Mouse (Mus musculus) thymus, postnatal 4 days (tissue): Measurements from ENCODE around the gene Fezf1.

Experiments used
- DNase-seq: peaks from one replicate; pipeline ENCODE4 v3.0.0; 2021

Gene Fezf1

GRCm38 (mm10) chr6:23246790-23247511 is 1.2 kb downstream of the Fezf1 start:
- DNase-seq: no peak

- no peak for DNase-seq
These were observed 1.9 kb downstream of the Fezf1 start for GRCm38 (mm10) chr6:23246061-23246789.

DNA sequence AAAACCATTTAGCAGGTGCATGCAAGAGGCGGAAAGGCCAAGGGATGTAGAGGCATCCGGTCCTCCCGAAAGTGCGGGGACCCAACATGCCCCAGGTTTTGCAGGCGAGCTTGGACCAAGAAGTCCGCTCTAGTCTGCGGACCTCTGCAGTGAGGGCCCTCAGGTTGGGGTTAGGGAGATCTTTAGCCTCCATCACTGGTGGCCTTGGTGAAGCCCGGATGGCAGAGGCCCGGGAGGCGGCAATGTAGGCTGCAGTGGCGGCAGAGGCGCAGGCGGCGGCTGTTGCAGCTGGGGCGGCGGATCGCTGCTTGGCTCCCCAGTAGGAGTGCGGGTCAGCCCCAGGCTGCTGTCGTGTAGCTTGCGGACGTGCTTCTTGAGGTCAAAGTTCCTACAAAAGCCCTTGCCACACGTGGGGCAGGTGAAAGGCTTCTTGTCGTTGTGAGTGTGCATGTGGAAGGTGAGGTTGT is 2.6 kb downstream of the Fezf1 start:
- DNase-seq: no peak

GRCm38 (mm10) chr6:23245121-23245520 is 3.0 kb downstream of the Fezf1 start:
- DNase-seq: no peak

DNA sequence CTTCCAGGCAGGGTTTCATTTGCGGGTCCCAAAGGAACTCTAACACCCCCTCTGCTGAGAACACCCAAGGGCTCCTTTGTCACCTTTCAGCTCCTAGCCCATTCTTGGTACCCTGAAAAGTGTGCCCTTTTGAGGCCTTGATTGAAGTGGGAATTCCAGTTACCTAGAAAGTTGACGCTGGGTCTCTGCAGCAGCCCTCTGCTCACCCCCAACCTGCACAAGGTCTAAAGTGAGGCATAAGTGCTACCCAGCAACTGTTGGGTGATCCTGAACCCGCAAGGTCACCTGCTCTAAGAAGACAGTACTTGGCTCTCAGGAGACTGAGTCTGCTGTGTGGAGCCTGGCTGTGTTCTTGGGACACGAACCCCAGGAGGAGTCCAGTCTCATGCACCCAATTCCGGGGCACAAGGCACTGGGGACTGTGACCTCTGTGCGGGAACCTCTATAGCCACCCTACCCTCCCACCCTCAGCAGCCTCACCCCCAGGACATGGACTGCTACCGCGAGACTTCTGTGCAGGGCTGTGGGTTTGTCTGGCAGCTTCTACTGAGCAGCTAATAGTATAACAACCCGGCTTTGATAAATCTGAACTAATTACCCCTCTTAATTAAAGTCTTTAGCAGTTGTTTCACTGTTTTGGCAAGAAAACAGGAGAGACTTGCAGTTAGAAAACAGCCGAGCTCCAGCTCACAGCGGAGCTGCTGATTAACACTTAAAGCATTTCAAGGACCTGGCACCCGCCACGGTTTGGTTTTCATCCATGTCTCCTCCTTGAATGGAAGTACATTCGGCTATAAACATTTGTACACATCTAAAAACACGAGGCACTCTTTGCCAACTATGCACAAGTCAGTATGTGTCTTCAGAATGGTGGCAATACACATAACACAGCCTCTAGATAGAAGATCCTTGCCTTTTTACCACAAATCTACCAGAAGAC is 4.1 kb downstream of the Fezf1 start:
- DNase-seq: no peak

- DNase-seq: no peak
These were observed 36.7 kb downstream of the Fezf1 start for GRCm38 (mm10) chr6:23211499-23211898.

GRCm38 (mm10) chr6:23207791-23208190 is 40.4 kb downstream of the Fezf1 start:
- no peak for DNase-seq

GRCm38 (mm10) chr6:23202630-23203029 is 45.5 kb downstream of the Fezf1 start:
- no peak for DNase-seq
